Mouse (Mus musculus) cerebellum, adult 2 months (tissue): ENCODE results near the gene 2410002F23Rik. TPM values are rescaled to one million over a fixed set of nuclear protein-coding genes. Genes with fewer than 3 reads are reported as not detected.
"Not testable (repeated sequence)": the region's sequence is repeated elsewhere in the genome, so short reads cannot be mapped to it uniquely, and the experiment has no call there.

Experiments
- DNase-seq, 2 experiments: peaks; one replicate each; pipeline ENCODE4 v3.0.0; 2021
- H3K27ac ChIP-seq: fragments of 200-500 bp; 2 replicates; pipeline ENCODE4 v1.5.1; 2012; ENCODE audit warnings: low read length, control low read depth, inconsistent platforms; ENCODE audit not compliant: insufficient read depth
- H3K27me3 ChIP-seq: fragments of 200-500 bp; 2 replicates; pipeline ENCODE4 v1.6.1; 2012; ENCODE audit warnings: inconsistent platforms, mild to moderate bottlenecking, low read length, moderate library complexity; ENCODE audit not compliant: control insufficient read depth, insufficient read depth
- H3K4me1 ChIP-seq: fragments of 200-500 bp; 2 replicates; pipeline ENCODE4 v1.6.1; 2011; ENCODE audit warnings: low read length; ENCODE audit not compliant: control insufficient read depth, insufficient read depth
- H3K4me3 ChIP-seq: fragments of 200-500 bp; replicated peaks from 2 replicates; pipeline ENCODE3; 2011; ENCODE audit warnings: mild to moderate bottlenecking, low read depth, low read length, control low read depth; ENCODE audit not compliant: insufficient read depth
- CTCF ChIP-seq: fragments of 200-500 bp; IDR thresholded peaks from 2 replicates; pipeline ENCODE4 v1.5.1; 2011; ENCODE audit warnings: low read depth, mild to moderate bottlenecking, control low read depth, low read length, moderate library complexity, borderline replicate concordance; ENCODE audit not compliant: insufficient read depth
- POLR2A ChIP-seq: fragments of 200-500 bp; IDR thresholded peaks from 2 replicates; pipeline ENCODE4 v1.6.1; 2011; ENCODE audit warnings: low read length, control low read depth, borderline replicate concordance; ENCODE audit not compliant: insufficient read depth
- WGBS: fragments of 180-500 bp; shearing (Covaris S2); methylation state at CpG from one replicate; pipeline ENCODE4 v1.1.7; 2018; 5-methylcytosine and 5-hydroxymethylcytosine counted together
- polyA plus RNA-seq: library from polyadenylated mRNA; depleted of rRNA; stranded (reverse); fragments of >200 nt; gene quantifications from 2 replicates; pipeline ENCODE4 v1.2.3, GENCODE M21; 2012; rRNA removed

Gene 2410002F23Rik
- polyA plus RNA-seq: 98.8 and 111 TPM in 2 replicates

DNA sequence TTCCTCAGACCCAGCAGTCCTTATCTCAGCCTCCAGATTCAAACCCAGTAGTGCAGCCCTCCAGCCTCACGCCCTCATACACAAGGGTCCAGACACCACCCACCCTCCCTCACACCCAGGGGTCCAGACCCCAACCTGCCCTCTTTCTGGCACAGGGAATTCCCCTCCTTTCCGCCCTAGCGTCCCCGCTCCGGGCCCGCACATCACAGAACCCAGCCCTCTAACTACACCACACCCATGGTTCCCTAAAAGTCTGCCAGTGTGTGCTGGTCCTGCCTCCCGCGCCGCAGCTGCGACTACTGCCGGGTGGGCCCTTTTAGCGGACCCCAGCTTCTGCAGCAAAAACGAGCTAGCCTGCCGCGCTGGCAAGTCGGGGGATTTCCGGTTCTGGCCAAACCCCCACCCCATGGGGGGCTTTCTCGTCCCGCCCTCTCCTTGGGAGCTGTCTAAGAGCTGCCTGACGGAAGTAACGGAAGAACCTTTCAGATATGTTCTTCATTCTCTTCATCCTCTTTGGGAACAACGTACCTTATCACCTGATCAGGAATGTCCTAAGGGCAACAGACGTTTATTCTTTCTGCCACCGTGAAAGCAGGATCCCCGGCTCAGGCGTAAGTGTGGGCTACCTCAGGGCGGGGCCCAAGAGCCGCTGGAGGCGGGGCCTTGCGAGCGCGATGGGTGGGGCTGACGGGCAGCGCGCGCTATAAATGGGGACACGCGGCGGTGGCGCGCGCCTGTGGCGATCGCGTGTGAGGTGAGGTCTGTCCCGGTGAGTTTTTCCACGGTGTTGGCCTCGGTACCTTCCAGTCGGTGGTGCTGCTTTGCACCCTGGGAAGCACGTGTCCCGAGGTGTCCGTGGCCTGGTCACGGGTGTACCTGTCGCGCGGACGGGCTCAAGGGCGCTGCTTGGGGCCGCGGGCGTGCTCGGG is at the start of gene 2410002F23Rik, which contains the start of gene 1700028J19Rik:
2410002F23Rik (plus strand) TSS at position 668 of the 929 bp plus-strand sequence.
1700028J19Rik (minus strand) TSS at position 641 of the 929 bp plus-strand sequence.
- WGBS: under 1% methylated on average over 62 of the region's 62 CpGs
- no peaks in the 10 kb centered on the region for H3K27me3 ChIP-seq
- H3K27ac ChIP-seq: peak within 1 kb of the TSS; percentile 79
- DNase-seq: peak; percentile 89 to 94
- H3K4me3 ChIP-seq: peak within 1 kb of the TSS; percentile 97
- 0 out of 2 replicates have a peak, but pooled peaks cover 2% of the 10 kb centered on the region for H3K4me1 ChIP-seq
- TF ChIP-seq POLR2A (peak; percentile 94), CTCF (no peak)

DNA sequence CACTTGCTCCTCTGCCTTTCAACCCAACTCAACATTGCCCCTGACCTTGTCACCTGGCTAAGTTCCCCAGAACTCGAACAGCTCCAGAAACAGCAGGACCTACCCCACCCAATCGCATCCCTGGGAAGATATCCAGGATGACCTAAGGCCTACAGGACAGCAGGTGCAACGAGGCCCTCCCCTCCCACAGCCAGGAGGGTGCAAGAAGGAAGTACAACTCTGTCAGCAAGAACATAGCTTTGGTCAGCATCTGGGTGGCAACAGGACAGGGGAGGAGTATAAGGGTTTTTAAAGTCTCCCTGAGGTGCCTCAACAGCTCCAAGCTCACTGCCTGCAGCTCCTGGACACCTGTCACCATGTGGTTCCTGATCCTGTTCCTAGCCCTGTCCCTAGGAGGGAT is 48.6 kb upstream of the 2410002F23Rik start, which contains the start of gene Klk1b3:
Klk1b3 (plus strand) TSS at position 301 of the 400 bp plus-strand sequence.
- TF ChIP-seq POLR2A (no peak), CTCF (no peak)
- 41% methylated on average over 3 of the region's 3 CpGs for WGBS
- Histone ChIP-seq H3K4me1 (no peaks in the 10 kb centered on the region), H3K27me3 (no peaks in the 10 kb centered on the region), H3K4me3 (no peak within 1 kb of the TSS), H3K27ac (no peak within 1 kb of the TSS)
- DNase-seq: no peak

DNA sequence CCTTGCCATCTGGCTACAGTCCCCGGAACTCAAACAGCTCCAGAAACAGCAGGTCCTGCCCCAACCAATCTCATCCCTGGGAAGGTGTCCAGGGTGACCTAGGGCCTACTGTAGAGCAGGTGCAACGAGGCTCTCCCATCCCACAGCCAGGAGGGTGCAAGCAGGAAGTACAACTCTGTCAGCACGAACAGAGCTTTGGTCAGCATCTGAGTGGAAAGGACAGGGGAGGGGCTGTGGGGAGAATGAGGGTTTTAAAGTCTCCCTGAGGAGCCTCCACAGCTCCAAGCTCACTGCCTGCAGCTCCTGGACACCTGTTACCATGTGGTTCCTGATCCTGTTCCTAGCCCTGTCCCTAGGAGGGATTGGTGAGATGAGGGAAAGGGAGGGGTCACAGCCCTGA is 39.4 kb upstream of the 2410002F23Rik start, which contains the start of gene Klk1b4:
Klk1b4 (plus strand) TSS at position 301 of the 400 bp plus-strand sequence.
- WGBS: 28% methylated on average over 3 of the region's 3 CpGs
- DNase-seq, H3K4me1 ChIP-seq, H3K4me3 ChIP-seq, H3K27me3 ChIP-seq, H3K27ac ChIP-seq: not testable (repeated sequence)

DNA sequence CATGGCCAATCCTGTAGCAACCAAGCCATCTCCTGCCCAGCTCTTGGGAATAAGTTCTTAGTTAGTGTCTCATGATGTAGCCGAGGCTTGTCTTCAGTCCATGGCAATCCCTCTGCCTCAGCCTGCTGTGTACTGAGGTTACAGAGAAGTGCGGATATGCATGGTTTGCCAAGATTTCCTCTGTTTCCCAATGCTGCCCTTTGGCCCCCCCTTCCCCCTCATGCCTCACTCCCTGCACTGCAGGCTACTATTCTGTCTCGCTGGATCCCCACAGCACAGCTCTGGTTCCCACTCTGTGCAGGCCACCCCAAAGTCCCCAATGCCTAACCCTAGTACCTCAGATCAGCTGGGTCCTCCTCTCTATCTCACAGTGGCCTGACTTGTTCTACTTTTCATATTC is 38.2 kb upstream of the 2410002F23Rik start:
- TF ChIP-seq CTCF (no peak), POLR2A (no peak)

DNA sequence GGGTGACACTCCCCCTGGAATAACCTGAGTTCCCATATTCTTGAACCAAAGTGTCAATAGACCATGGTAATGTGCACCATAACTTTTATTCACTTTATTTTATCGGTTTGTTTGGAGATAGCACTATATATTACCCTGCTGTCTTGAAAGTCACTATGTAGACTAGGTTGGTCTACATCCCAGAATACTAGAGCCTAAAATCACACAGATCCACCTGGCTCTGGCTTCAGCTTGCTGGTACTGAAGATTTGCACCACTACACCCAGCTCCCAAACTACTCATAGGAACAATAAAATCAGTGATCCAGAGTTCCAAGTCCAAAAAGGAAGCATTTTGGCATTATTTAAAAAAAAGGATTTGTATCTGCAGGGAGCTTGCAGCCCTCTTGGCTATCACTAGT is 30.9 kb upstream of the 2410002F23Rik start, which contains the start of gene Klk1b5:
Klk1b5 (plus strand) TSS at position 301 of the 400 bp plus-strand sequence.
- Histone ChIP-seq H3K4me3 (no peak within 1 kb of the TSS), H3K27me3 (no peaks in the 10 kb centered on the region), H3K4me1 (no peaks in the 10 kb centered on the region; the same call in 1 of the 2 replicates), H3K27ac (no peak within 1 kb of the TSS)
- DNase-seq: no peak
- TF ChIP-seq CTCF: no peak
- no peak for TF ChIP-seq POLR2A
- WGBS: 80% methylated on average over 1 of the region's 1 CpGs

More for the DNA sequence above, 38.2 kb upstream of the 2410002F23Rik start:
- H3K27ac ChIP-seq: no peak overlapping the region
- 69% methylated on average over 3 of the region's 3 CpGs for WGBS
- H3K27me3 ChIP-seq: no peaks in the 10 kb centered on the region
- no peak for DNase-seq
- no peak overlapping the region for H3K4me3 ChIP-seq
- H3K4me1 ChIP-seq: no peaks in the 10 kb centered on the region

DNA sequence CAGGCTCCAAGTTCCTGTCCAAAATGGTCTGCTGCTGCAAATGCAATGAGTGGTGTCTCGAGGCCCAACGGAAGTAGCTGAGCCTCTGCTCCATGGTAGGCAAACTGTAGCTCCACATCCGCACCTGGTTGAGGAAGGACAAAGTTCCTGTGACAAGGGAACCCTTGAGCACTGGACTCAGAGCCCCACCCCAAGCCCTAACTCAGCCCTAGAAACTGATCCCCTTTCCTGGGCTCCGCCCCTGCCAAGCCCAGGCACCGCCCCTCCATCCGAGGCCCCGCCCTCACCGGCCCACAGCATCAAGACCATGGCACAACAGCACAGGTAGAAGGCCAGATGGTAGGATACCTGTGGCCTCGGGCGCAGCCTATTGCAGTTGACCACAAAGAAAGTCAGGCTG is 24.9 kb upstream of the 2410002F23Rik start:
- not testable (repeated sequence) for H3K27me3 ChIP-seq, H3K27ac ChIP-seq, DNase-seq, H3K4me3 ChIP-seq, H3K4me1 ChIP-seq
- WGBS: 63% methylated on average over 10 of the region's 10 CpGs

DNA sequence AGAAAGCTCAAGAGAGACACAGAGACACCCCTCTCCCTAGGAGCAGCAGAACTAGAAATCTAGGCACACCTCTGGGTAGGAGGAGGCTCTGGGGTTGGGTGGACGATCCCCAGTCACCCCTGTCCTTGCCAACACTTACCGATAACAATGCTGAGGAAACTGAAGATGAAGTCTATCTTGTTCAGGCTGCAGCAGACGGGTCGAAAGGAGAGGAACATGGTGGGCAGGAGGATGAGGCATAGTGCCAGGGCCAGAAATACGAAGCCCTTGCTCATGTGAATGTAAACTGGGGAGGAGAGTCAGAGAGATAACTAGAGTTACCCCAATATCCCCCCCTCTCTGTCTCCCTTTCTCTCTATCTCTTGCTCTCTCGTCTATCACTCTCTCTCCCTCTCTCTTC is 24.2 kb upstream of the 2410002F23Rik start:
- H3K4me3 ChIP-seq, H3K27ac ChIP-seq, DNase-seq, H3K4me1 ChIP-seq, H3K27me3 ChIP-seq: not testable (repeated sequence)
- 64% methylated on average over 6 of the region's 6 CpGs for WGBS

DNA sequence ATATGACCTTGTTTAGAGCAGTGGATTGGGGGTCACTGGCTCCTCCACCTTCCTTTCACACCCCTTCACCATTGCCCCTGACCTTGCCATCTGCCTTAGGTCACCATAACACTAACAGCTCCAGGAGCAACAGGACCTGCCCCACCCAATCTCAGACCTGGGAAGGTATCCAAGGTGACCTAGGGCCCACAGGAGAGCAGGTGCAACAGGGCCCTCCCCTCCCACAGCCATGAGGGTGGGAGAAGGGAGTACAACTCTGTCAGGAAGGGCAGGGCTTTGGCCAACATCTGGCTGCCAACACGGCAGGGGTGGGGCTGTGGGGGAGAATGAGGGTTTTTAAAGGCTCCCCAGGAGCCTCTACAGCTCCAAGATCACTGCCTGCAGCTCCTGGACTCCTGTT is 21.4 kb upstream of the 2410002F23Rik start, which contains the start of gene Klk1:
Klk1 (plus strand) TSS at position 285 of the 400 bp plus-strand sequence.
- DNase-seq: no peak
- WGBS: 56% methylated on average over 1 of the region's 1 CpGs
- no peak within 1 kb of the TSS for H3K4me3 ChIP-seq
- no peaks in the 10 kb centered on the region for H3K27me3 ChIP-seq
- no peak for TF ChIP-seq CTCF
- no peak for TF ChIP-seq POLR2A
- H3K27ac ChIP-seq: no peak within 1 kb of the TSS
- no peaks in the 10 kb centered on the region for H3K4me1 ChIP-seq
